Mouse (Mus musculus) cortical plate, adult 2 months (tissue): ENCODE results near the gene Dnaaf1. TPM values are rescaled to one million over a fixed set of nuclear protein-coding genes. Genes with fewer than 3 reads are reported as not detected.

Experiments used
- H3K27ac ChIP-seq: fragments of 200-500 bp; 2 replicates; pipeline ENCODE4 v1.5.1; 2012; ENCODE audit warnings: low read length, control low read depth, inconsistent platforms; ENCODE audit not compliant: insufficient read depth
- H3K4me1 ChIP-seq: fragments of 200-500 bp; 2 replicates; pipeline ENCODE4 v1.6.1; 2011; ENCODE audit warnings: low read length; ENCODE audit not compliant: control insufficient read depth, insufficient read depth
- H3K4me3 ChIP-seq: fragments of 200-500 bp; 2 replicates; pipeline ENCODE4 v1.5.1; 2011; ENCODE audit warnings: mild to moderate bottlenecking, low read length, control low read depth; ENCODE audit not compliant: insufficient read depth
- CTCF ChIP-seq: fragments of 200-500 bp; IDR thresholded peaks from 2 replicates; pipeline ENCODE4 v1.5.1; 2011; ENCODE audit warnings: mild to moderate bottlenecking, control low read depth, low read length; ENCODE audit not compliant: insufficient read depth; ENCODE audit errors: extremely low read depth
- POLR2A ChIP-seq: fragments of 200-500 bp; IDR thresholded peaks from 2 replicates; pipeline ENCODE4 v1.6.1; 2011; ENCODE audit warnings: mild to moderate bottlenecking, low read length, control low read depth; ENCODE audit not compliant: insufficient read depth; ENCODE audit errors: extremely low read depth
- polyA plus RNA-seq: library from polyadenylated mRNA; depleted of rRNA; stranded (reverse); fragments of >200 nt; gene quantifications from 2 replicates; pipeline ENCODE4 v1.2.3, GENCODE M21; 2012

Gene Dnaaf1
- polyA plus RNA-seq, 1 experiment: 0.44 TPM

- no peak overlapping the region for H3K4me3 ChIP-seq
- no peak overlapping the region for H3K27ac ChIP-seq
- peaks cover 9% of the 10 kb centered on the region for H3K4me1 ChIP-seq
- TF ChIP-seq CTCF: no peak
- no peak for TF ChIP-seq POLR2A
Measured at GRCm38 (mm10) chr8:119552967-119553366, 22.1 kb upstream of the Dnaaf1 start.

- TF ChIP-seq CTCF (no peak), POLR2A (no peak)
- H3K27ac ChIP-seq: no peak overlapping the region
Measured at GRCm38 (mm10) chr8:119555861-119556260, 19.2 kb upstream of the Dnaaf1 start.

GRCm38 (mm10) chr8:119557132-119557531 lies 17.9 kb upstream of the Dnaaf1 start:
- Histone ChIP-seq H3K4me3 (no peak overlapping the region; the same call in 1 of the 2 replicates), H3K4me1 (peaks cover 2% of the 10 kb centered on the region; the same call in 1 of the 2 replicates), H3K27ac (no peak overlapping the region)
- TF ChIP-seq POLR2A (no peak), CTCF (no peak)

More at GRCm38 (mm10) chr8:119555861-119556260, 19.2 kb upstream of the Dnaaf1 start:
- Histone ChIP-seq H3K4me1 (peaks cover 2% of the 10 kb centered on the region; the same call in 1 of the 2 replicates), H3K4me3 (no peak overlapping the region)

GRCm38 (mm10) chr8:119557821-119558602 lies 17.0 kb upstream of the Dnaaf1 start:
- TF ChIP-seq CTCF: no peak
- peak; percentile 72; the same call in 1 of the 2 replicates for TF ChIP-seq POLR2A
- H3K4me3 ChIP-seq: peak overlapping the region; percentile 92
- peaks cover 2% of the 10 kb centered on the region; the same call in 1 of the 2 replicates for H3K4me1 ChIP-seq
- peak overlapping the region; percentile 88 for H3K27ac ChIP-seq

- Histone ChIP-seq H3K4me3 (peak within 1 kb of the TSS; percentile 92), H3K27ac (peak within 1 kb of the TSS; percentile 88), H3K4me1 (peaks cover 2% of the 10 kb centered on the region; the same call in 1 of the 2 replicates)
- TF ChIP-seq POLR2A (peak; percentile 91), CTCF (no peak)
Measured at GRCm38 (mm10) chr8:119558603-119559401, 16.2 kb upstream of the Dnaaf1 start, which contains the start of gene Mbtps1. Gene Mbtps1, minus strand, starts transcription at chr8:119558735.

GRCm38 (mm10) chr8:119559402-119559720 lies 15.7 kb upstream of the Dnaaf1 start:
- Histone ChIP-seq H3K4me3 (peak overlapping the region; percentile 92; the same call in 1 of the 2 replicates), H3K27ac (no peak overlapping the region), H3K4me1 (peaks cover 2% of the 10 kb centered on the region; the same call in 1 of the 2 replicates)
- TF ChIP-seq CTCF (no peak), POLR2A (no peak)

GRCm38 (mm10) chr8:119563849-119564251 lies 11.2 kb upstream of the Dnaaf1 start:
- H3K4me3 ChIP-seq: no peak overlapping the region
- H3K27ac ChIP-seq: no peak overlapping the region
- H3K4me1 ChIP-seq: no peaks in the 10 kb centered on the region
- TF ChIP-seq CTCF (no peak), POLR2A (no peak)

- Histone ChIP-seq H3K27ac (no peak overlapping the region), H3K4me1 (no peaks in the 10 kb centered on the region), H3K4me3 (no peak overlapping the region)
- TF ChIP-seq CTCF: no peak
- no peak for TF ChIP-seq POLR2A
Measured at GRCm38 (mm10) chr8:119566367-119566766, 8.7 kb upstream of the Dnaaf1 start.

GRCm38 (mm10) chr8:119568251-119568650 lies 6.8 kb upstream of the Dnaaf1 start:
- Histone ChIP-seq H3K4me3 (no peak overlapping the region), H3K27ac (no peak overlapping the region), H3K4me1 (no peaks in the 10 kb centered on the region)
- TF ChIP-seq POLR2A (no peak), CTCF (no peak)
